Mouse (Mus musculus): ENCODE data around the gene Limk2.

The Limk2 gene

DNA sequence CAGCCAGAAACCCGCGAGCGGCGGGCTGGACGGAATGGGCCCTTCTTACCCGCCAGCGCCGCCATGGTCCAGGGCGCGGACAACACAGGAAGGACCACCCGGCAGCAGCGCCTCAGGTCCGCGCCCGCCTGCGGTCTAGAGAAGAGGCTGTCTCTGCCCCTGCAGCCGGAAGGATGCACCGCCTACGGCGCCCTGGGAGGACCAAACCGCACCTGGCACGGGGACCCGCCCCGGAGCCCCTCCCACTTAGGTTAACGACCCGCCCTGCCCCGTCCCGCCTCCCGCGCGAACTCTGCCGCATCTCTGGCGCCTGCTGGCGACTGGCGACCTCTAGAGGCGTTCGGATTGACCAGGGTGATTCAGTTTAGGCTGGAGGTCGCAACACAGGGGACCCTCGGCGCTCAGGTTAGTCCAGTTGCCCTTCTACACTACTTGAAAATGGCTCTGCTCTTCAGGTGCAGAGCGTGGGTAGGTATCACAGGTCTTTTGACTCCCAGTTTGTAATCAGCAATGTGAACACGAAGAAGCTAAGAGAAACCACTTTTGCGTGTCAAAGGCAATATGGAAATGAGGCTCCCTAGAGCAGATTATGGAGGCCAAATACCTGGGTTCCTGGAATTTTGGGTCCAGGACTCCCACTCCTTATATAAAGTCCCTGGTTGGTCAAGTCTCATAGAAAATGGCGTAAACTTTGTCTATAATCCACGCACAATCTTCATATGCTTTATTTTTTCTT lies at the start of gene Limk2:
Limk2 (minus strand) TSS at position 193 of the 736 bp plus-strand sequence.
- in situ Hi-C loops (cut with MboI, MseI) = no loop called here

DNA sequence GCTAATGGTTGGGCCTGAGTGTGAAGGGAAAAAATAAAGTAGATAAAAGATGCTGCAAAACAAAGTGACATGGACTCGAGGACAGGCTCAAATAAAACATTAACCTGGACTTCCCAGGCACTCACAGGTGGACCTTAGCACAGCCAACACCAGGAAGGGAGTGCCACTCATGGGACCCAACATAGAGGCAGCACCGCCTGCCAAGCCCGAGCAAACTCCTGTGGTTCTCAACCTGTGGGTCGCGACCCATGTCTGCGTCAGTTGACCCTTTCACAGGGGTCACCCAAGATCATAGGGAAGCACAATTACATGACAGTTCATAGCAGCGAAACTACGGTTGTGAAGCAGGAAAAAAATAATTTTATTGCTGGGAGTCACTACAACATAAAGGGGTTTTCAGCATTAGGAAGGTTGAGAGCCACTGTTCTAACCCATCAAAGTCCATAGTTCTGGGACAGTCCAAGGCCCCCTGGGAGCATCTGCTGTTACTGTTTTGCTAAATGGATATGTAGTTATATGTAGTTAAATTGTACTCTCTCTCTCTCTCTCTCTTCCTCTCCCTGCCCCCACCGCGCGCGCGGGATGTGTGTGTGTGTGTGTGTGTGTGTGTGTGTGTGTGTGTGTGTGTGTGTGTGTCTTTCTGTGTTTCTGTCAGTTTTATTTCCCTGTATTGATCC lies 49.6 kb upstream of the Limk2 start:
- in situ Hi-C loops (cut with MboI, MseI) = no loop called here

DNA sequence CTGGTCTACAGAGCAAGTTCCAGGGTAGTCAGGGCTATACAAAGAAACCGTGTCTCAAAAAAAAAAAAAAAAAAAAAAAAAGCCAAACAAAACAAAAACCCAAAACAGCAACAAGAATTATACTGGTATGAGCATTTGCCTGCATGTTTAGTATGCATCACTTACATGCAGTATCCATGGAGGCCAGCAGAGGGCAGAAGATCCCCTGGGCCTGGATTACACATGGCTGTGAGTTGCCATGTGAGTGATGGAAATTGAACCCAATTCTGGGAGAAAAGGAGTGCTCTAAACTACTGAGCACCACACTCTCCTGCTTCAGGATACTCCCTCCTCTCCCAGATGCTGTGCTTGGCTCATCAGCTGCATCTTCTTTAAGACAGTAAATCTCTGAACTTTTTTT lies 47.4 kb upstream of the Limk2 start:
- in situ Hi-C loops (cut with MboI, MseI) = no loop called here

DNA sequence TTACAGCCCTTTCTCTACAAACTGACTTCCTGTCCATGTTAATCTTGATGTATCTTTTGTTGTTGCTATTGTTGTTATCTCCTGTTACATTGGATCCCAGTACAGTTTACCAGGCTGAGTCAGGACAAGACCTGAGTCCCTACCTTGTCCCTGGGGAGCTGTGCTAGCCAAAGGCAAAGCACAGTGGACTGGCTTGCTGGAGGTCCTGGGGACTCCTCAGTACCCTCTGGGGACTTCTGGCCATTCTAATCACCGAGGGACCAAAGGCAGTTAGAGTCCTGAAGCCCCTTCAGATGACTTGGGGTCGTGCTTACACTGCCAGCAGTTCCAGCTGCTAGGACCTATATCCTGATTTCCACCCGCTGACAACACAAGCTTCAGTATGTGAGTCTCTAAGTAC lies 45.5 kb upstream of the Limk2 start:
- in situ Hi-C loops (cut with MboI, MseI) = no loop called here

DNA sequence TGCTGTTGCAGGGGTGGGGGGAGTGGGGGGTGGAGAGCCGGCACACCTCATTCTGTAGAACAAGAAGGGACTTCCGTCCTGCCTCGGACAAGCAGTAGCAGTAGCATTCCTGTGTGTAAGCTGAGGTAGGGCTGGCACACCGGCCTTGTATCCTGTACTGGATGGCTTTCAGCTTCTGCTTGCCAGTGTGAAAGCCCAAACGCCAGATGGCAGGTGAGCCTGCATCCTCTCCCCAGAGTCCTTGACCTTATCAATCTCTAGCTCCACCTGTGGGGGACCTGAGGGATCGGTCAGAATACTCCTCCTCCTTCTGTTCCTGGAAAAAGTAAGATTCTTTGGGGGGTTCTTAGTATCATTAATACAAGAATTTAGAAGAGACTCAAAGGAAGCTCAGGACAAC lies 44.5 kb upstream of the Limk2 start:
- in situ Hi-C loops (cut with MboI, MseI) = no loop called here

DNA sequence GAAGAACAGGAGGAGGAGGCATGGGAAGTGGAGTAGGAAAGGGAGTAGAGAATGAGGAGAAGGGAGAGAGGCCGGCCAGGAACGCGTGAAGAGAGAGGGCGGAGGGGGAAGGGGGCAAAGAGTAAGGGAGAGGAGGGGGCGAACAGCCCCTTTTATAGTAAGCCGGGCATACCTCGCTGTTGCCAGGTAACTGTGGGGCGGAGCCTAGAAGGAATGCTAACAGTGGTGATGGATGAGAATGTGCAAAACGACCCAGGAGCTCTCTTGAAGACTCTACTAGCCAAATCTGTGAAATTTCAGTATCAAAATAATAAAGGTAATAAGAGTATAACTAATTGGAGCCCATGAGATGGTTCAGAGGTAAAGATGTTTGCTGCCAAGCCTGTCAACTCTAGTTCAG lies 43.8 kb upstream of the Limk2 start:
- in situ Hi-C loops (cut with MboI, MseI) = no loop called here

DNA sequence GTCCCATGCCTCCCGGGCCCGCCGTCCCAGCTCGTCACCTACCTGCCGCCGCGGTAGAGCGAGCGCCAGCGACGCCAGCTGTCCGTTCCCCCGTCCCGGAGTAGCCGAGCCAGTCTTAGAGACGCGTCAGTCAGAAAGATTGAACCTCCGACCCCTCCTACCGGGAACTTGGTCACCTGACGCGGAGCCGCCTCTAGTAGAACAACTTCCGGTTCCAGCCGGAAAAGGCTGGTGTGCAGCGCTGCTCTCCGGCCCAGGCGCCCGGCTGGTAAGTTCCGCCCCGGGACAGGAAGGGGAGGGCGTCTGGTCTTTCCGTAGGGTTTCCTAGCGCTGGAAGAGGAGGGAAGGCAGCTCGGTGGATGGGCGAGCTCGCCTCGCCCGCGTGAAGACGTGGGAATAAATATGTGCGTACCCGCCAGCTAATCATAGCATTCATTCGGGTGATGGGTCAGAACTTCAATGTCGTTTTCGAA lies 43.2 kb upstream of the Limk2 start, which contains the start of gene Rnf185:
Rnf185 (minus strand) TSS at position 197 of the 473 bp plus-strand sequence.
- in situ Hi-C loops (cut with MboI, MseI) = no loop called here

DNA sequence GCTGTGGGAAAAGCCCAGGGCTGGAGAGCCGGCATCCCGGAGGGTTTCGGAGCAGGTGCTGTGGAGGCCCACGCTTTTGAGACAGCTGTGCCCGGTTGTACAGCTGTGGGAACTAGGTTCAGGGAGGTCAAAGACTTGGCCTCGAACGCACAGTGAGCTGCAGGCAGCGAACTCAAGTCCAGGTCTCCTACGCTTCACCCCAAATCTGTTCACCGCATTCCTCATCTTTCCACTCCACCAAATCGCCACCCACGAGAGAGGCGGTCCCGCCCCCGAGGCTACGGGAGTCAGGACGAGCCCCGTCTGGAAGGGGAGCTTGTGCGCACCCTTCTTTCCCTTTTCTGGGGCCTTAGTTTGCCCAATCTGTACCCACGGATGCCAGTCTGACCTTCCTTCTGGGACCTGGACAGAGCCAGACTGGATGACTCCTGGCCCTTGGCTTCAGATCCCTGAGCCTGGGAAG lies 42.7 kb upstream of the Limk2 start:
- in situ Hi-C loops (cut with MboI, MseI) = no loop called here

DNA sequence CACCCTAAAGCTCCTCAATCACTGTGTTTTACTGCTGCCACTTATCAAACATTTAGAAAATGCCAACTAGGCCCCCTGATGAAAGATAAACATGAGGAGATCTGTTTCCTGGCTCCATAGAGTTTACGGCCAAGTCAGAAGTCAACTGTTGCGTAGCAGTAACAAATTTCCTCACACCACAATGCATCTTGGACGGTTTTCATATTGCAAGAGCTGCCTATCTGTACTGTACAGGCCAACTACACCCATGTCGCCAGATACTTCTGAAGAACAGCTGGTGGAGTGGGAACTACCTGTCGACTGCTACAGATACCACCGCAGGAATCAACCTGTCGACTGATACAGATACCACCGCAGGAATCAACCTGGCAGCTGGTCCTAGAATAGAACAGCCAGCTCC lies 35.9 kb upstream of the Limk2 start:
- in situ Hi-C loops (cut with MboI, MseI) = loop anchor here (5.0 kb wide), 1 partner anchor 43 kb away; no protein-coding TSS in a partner anchor

DNA sequence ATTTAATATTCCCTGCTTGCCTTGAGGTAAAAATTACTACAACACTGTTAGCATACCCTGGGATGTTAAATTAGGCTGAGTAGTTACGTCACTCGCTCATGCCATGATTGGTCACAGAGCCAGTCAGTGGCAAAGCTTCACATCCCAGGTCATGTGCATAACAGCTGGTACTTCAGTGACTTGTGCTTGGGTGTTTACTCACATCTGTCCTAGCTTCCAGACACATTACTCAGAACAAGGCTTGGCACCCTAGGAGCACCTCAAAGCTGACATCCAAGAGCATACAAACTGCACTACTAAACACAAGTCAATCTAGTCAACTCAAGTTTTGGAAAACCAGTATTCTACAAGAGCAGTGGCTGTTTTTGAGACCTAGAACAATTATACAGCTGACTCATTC lies 34.1 kb upstream of the Limk2 start:
- in situ Hi-C loops (cut with MboI, MseI) = loop anchor here (5.0 kb wide), 1 partner anchor 41 kb away; no protein-coding TSS in a partner anchor

DNA sequence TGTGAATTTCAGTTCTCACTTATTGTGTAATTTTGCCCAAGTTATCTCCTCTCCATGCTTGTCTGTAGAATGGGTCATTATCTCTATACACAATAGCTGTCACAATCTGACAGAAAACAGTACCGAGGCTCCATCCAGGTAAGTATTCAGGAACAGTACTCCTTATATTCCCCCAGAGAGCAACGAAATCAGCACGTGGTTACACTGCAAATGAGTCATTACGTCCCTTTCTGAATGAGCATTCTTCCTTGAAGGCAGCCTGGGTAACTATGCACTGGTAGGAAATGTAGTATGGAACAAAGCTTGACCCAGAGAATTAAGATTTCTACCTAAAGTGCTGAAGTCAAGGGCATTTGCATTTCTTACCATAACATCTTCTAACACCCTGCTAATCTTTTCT lies 33.7 kb upstream of the Limk2 start:
- in situ Hi-C loops (cut with MboI, MseI) = loop anchor here (5.0 kb wide), 1 partner anchor 40 kb away; no protein-coding TSS in a partner anchor

DNA sequence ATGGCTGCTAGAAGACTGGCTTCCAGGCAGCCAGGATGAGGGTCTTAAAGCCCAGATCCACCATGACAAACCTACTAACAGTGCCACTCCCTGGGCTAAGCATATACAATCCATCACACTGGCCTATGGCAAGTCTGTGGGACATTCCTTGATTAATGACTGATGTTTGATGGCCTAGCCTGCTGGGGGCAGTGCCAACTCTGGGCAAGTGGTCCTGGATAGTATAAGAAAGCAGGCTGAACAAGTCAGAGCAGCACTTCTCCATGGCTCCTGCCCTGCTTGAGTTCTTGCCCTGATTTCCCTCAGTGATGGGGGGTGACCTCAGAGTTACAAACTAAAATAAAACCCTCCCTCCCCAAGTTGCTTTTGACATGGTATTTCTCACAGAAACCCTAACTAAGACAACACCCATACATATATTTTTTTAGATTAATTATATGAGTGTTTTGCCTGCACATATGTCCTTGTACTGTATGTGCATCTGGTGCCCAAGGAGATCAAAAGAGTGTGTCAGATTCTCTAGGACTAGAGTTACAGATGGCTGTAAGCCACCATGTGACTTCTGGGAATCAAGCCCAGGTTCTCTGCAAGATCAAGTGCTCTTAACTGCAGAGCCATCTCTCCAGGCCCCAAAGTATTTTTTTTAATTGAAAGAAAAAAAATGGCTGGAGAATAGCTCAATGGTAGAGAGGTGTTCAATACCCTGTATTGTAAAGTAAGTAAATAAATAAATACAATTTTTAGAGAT lies 32.9 kb upstream of the Limk2 start:
- in situ Hi-C loops (cut with MboI, MseI) = loop anchor here (5.0 kb wide), 1 partner anchor 40 kb away; no protein-coding TSS in a partner anchor

DNA sequence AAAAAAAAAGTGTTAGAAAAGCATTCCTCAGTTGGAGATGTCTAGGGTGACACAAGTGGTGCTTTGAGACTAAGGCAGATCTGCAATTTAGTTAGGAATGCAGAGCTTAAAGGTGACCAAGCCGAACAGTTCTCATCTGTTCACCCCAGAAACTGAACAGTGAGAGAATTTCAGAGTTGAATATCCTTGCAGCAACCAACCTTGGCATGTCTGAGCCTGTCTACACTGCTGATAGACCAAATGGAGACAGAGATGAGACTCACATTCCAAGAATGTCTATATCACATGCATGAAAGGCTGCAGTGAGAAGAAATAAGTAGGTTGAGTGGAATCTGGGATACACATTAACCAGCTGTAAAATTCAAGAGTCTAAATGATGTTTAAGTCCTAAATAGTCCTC lies 28.6 kb upstream of the Limk2 start:
- in situ Hi-C loops (cut with MboI, MseI) = no loop called here

DNA sequence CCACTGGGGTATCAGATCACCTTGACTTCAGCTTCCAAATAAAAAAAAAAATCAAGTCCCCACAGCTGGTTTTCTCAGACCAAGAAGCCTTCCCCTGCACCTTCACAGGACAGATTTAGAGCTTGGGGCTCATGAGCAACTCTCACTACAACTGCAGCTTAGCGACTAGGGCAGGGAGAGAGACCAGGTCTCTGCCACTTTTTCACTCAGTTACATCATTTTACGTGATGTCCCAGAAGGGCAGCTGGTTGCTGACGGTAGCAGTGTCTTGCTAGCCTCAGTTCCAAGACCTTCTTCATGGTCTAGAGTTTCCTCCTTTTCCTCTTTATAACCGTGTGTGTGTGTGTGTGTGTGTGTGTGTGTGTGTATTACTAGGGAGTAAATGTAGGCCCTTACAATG lies 24.8 kb upstream of the Limk2 start:
- in situ Hi-C loops (cut with MboI, MseI) = no loop called here

DNA sequence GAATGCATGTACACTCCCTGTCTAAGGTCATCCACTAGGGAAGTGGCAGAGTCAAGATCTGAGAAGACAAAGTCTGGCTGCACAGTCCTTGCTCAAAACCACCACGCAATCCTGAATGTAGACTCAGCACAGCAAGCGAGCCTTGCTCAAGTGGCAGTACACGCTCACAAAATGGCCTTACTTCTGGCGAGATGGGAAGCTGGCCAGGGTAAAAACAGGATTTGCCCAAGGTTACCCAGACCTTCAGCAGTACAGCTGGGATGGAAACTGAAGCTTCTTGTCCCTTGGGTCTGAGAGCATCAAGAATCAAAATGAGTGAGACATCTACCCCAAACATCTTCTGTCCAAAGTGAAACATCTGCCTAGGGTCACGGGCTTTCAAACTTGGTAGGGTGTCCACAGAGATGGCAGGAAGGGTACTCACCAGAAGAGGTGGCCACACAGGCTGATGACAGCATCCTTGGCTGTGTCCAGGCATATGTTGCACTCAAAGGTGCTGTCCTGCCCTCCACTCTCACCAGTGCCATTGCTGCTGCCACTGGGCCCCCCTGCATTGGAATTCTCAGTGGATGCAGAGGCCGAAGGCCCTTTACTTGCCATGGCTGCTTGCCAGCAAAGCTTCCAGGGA lies 23.1 kb upstream of the Limk2 start:
- in situ Hi-C loops (cut with MboI, MseI) = no loop called here

DNA sequence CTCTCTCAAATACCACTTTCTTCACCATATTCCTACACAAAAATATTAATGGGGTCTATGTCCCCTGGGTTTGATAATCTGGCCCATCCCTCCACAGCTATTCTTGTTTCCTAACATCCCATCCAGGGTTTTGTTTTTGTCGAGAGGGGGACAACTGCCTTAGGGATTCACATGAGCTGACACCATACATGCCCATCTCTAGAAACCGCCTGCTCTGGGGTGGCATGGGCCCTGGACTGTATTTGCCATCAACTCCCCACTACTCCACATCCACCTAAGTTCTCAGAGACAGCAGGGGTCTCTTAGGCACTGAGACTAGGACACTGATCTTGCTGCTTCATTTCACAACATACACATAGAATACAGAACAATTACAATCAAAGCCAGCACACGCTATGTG lies 22.5 kb upstream of the Limk2 start:
- in situ Hi-C loops (cut with MboI, MseI) = no loop called here

DNA sequence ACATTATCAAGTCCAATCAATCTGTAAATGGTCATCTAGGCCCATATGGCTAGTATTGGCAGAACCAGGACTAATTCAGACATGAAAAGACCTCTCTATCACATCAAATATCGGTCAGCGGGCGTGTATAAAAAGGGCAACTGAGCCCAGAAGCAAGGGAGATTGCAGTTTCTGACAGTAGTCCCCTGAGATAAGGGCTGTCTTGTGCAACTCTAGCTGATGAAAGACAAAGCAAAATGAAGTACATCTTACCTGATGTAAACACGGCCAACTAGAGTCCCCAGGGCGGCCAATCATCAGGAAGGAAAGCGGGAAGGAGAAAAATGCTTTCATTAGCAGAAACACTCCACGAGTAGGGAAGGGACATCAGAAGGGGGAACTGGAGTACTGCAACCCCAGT lies 19.6 kb upstream of the Limk2 start:
- in situ Hi-C loops (cut with MboI, MseI) = no loop called here

DNA sequence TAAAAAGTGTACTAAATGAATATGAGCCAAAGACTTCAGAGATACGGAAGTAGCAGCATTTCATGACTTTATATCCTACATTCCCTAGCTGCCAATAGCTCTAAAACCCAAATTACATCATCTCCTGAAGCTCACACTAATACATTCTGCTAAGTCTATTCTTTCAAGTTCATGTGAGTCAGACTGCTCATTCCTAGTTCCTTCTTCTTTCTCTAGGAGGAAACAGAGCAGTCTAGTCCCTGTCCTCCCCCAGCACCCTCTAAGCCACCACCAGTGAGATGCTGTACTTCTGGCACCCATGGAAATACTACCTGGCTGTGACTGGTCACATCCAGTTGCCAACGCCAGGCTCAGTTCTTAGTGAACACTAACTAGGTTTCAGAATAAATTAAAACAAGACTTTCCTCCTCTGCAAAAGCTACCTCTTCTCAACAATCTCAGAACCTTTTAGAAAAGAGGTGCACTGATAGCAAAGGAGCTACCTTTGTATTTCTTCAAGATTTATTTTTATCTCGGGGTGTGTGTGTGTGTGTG lies 18.8 kb upstream of the Limk2 start:
- in situ Hi-C loops (cut with MboI, MseI) = no loop called here

DNA sequence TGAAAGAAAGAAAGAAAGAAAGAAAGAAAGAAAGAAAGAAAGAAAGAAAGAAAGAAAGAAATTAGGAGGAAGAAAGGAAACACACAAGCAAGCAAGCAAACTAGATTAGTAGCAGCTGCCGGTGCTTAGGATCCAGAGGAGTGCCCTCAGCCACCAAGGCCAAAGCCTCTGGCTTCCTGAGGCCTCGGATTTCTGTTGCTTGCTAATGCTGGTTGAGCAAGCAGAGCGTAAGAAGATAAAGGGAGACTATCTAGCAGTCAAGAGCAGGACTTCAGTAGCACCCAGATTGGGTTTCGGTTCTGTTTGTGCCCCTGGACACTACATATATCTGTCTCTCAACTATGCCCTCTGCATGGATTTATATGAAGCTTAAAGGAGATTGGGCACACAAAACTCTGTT lies 13.3 kb upstream of the Limk2 start:
- in situ Hi-C loops (cut with MboI, MseI) = no loop called here

DNA sequence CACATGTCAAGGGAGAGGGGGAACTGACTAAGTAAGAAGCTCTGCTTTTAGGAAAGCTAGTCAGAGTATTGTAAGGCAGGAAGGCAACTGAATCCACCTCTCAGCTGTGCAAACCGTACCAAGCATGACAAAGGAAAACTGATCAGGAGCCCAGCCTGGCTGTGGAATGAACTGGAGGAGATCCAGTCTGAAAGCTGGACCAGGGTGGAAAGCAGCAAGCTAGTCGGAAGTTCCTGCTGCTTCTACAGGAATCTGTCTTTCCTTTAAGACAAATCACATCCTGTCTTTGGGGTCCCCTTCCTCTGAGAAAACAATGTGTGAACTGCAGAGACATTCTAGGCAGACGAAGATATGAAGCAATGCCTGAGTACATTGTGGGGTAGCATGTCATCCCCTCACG lies 9.8 kb upstream of the Limk2 start:
- in situ Hi-C loops (cut with MboI, MseI) = no loop called here

DNA sequence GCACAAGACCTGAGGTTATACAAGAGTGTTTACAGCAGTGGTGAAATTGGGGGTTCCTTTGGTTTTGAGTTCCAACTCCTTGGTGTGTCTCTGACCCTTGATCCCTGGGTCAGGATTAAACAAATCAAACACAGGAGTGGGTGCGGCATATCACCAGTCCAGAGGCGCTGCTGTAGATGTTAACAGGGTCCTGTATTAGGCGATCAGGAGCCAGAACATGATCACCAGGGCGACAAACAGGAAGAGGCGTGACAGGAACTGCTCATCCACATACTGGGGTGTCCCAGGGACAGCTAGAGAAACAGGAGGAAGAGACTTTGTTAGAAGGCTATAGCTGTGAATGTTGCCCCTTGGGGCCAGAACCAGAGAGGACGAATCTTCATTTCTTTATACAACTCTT lies 8.8 kb upstream of the Limk2 start:
- in situ Hi-C loops (cut with MboI, MseI) = no loop called here
